Mouse (Mus musculus): ENCODE data around the gene Rnf39.
"Not testable (repeated sequence)": the region's sequence is repeated elsewhere in the genome, so short reads cannot be mapped to it uniquely, and the experiment has no call there.

Gene Rnf39

DNA sequence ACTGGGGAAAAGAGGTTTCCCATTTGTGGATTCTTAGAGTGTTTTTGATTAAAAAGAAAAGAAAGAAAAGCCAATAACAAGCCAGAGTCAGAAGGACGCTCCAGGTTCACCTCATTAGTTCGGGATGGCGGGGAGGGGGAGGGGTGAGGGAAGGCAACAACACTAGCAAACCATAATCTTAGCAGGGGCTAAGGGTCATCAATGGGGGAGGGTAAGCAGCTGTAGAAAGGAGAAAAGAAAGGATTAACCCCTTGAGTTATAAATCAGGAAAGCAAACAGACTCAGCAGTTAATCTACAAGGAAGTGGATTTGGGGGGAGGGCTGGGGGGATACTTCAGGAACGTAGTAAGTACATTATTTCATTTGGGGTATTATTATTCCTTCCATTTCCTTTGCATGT lies 39.1 kb downstream of the Rnf39 start:
- in situ Hi-C loops (cut with MseI, MboI) = no loop called here

DNA sequence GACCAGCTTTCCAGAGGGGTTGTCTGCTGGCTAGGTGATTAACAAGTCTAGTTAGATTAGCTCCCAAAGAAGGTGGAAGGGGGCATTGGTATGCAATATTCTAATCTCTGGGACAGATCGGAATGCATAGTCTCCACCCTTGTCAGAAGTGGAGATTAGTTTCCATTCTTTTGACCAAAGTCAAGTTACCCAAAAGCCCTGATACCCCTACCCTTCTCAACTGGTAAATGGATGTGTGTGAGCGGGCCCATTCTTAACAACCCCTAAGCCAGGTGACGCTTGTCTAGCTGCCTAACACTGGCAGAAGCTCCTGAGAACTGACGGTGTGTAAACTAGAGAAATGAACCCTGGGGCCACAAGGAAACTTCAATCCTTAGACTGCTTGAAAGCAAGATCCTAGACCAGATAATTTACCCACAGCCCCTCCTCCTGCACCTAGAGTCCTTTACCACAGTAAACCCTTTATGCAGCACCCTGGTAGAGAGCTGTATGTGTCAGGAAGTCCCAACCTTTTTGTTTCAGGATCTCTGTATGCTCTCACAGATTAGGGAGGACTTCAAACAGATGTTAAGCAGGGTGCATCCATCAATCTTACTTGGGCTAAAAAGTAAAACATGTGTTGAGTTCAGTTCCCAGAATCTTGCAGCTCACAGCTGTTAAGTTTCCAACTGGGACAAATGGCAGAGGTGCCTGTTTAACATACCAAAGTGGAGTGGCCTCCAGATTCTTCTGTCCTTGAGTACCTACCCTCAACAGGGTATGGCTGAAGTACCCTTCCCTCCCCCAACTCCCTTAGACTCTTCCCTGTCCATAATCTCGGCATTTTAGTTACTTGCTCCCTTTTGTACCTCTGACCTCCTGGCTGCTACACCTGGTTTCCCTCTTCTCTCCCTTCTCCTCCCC lies 39.8 kb downstream of the Rnf39 start:
- in situ Hi-C loops (cut with MseI, MboI) = no loop called here

DNA sequence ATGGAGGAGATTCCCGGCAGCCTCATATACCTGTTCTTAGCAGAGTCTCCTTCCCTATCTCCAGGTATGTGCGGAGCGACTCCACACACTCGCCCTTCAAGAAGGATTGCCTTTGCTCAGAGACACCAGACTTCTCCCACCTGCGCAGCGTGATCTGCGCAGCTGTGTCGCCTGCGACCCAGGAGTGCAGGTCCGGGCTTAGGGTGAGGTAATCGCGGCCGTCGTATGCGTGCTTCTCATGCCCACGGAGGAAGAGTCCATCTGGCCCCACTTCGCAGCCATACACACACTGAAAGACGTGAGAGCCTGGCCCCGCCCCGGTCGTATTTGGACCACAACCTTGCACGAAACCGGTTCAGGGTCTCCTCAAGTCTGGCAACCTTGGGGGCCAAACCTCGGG lies 45.8 kb downstream of the Rnf39 start:
- in situ Hi-C loops (cut with MseI, MboI) = no loop called here

DNA sequence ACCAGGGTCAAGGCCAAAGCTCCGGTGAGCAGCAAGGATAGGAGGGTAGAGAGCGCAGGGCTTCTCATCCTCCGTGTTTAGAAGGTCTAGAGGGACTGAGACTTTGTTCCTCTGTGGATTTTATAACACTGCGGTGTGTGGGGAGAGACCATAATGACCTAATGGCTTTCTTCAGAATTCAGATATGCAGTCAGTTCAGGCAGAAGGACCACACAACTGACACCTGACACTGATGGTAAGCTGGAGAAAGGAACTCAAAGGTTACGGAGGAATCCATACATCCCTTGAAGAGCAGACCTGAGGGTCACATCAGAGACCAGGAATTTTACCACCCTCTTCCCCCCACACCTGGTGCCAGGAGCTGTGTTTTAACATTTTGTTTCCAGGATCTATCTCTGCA lies 46.7 kb downstream of the Rnf39 start, which contains the start of gene H2-M5:
H2-M5 (minus strand) TSS at position 101 of the 400 bp plus-strand sequence.
- in situ Hi-C loops (cut with MseI, MboI) = no loop called here

DNA sequence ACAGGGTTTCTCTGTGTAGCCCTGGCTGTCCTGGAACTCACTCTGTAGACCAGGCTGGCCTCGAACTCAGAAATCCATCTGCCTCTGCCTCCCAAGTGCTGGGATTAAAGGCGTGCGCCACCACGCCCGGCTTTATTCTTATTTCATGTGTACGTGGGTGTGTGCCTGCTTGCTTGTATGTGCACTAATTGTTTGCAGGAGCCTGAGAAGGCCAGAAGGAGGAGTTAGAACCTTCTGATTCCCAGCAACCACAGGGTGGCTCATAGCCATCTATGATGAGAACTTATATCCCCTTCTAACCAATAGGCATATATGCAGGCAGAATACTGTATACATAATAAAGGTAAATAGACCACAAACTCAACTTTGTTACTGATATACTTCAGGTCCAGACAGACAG lies 47.9 kb downstream of the Rnf39 start:
- in situ Hi-C loops (cut with MseI, MboI) = not testable (repeated sequence)

DNA sequence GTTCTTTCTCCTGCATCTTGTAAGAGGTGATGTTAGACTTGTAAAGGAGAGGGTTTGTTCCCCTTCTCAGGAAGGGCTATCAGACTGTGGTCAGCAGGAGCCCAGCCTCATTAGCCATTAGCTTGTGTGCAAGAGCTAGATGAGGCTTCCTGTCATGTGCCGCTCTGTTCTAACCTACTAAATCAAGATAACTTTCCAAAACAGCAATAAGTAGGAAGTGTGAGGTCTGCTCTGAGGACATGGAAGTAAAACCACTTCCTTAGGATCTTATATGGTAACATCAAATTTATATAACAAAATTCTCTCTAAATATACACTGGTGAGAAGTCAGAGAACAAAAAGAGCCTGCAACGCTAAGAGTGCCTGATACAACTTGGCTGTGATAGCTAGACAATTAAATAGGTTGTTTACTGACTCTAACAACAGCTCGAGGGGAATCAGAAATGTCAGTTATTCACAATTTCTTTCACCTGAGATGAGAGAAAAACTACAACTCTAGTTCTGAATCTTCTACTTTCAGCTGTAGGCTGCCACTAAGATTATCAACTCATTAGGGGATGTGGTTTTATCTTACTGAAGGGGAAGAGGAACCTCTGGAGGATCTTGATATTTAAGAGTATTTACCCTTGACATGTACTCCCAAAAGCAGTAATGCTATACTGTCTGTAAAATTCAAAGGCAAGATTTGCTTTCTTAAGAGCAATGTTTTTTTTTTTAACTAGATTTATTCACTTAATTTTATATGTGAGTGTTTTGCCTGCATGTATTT lies 49.8 kb downstream of the Rnf39 start:
- in situ Hi-C loops (cut with MseI, MboI) = no loop called here

DNA sequence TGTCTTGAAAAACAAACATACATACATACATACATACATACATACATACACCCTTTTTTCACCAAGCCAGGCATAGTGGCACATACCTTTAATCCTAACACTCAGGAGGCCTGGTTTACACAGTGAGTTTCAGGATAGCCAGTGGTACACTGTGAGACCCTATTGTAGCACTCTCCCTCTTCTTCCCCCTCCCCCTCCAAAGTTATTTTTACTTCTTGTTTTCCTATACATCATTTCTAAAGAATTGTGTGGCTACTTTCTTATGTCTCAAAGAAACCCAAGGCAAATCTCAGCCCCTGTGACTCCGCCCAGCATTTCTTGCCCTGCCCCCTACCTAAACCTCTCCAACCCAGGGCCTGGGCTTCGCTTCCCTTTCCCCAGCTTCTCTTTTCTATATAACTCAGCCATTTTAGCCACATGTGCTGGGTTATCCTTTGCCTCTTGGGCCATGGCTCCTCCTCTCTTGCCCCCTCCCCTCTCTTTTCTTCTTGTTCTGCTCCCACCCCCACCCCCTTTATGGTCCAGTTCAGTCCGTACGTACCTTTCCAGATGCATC lies 51.1 kb downstream of the Rnf39 start:
- in situ Hi-C loops (cut with MseI, MboI) = no loop called here

DNA sequence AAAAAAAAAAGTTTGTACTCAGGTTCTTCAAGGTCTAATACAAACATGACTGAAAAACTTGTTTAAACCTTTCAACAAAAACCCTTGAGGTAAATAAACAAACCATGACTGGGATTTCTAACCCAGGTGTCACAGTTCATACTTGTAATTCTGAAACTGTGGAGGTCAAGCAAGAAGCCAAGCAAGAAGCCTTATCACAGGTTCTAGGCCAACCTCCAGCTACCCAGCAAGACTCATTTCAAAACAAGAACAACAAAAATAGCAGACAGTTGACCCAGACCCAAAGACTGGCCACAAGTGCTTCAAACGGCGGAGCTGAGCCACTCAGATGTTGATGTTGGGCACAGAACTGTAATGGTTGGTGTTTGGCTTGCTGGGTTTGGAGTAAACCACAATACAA lies 51.8 kb downstream of the Rnf39 start:
- in situ Hi-C loops (cut with MseI, MboI) = no loop called here

DNA sequence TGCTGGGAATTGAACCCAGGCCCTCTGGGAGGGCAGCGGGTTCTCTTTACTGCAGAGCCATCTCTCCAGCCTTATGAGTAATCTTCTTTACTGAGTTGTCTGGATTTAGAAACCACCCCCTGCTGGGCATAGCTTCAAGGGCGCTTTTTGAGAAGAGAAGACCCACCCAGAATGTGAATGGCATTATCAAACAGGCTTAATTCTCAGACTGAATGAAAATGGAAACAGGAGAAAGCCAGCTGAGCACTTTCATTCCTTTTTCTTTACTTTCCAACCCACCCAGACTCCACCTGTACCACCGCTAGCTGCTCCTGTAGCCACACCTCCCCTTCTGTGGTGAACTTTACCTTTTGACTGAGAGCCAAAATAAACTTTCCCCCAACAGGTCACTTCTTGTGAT lies 52.7 kb downstream of the Rnf39 start:
- in situ Hi-C loops (cut with MseI, MboI) = loop anchor here (5.0 kb wide), 1 partner anchor 78 kb away; no protein-coding TSS in a partner anchor

DNA sequence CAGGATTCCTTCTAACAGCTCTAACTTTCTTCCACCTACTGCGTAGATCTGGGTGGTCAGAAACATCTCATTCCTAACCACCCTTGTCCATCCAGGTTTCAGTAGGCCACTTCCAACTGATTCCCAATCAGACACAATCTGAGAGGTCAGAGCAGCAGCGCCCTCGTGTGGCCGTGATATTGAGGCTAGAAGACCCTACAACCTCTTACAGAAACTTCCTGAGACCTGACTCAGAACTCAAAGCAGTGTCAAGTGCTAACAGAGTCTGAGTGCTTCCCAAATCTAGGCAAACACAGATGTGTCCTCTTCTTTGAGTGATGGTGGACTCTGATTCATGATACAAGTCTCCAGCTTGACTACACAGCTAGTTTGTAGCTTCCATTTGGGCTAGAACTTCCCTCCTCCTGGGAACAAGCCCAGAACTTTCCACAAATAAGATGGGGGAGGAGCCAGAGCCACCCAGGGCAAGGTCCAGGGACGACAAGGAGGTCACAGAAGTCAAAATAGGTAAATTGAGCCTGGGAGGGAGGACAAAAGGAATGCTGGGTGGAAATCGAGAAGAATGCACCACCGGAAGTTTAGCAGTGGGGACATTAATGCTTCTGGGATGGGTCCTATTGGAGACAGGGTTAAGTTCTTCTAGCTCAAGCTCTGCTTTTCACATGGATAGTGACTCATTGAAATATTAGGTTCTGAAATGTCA lies 54.5 kb downstream of the Rnf39 start:
- in situ Hi-C loops (cut with MseI, MboI) = loop anchor here (5.0 kb wide), 1 partner anchor 80 kb away; no protein-coding TSS in a partner anchor

Data from mouse trophoblast stem cell (cell line).